Mouse (Mus musculus) myocyte (in vitro differentiated cells): Measurements from ENCODE around the gene Lcn6.

Source experiments
- CEBPB ChIP-seq: IDR thresholded peaks from 2 replicates; pipeline ENCODE4 v1.6.1; 2011; ENCODE audit warnings: mild to moderate bottlenecking, moderate library complexity; ENCODE audit not compliant: poor library complexity, insufficient read depth, severe bottlenecking
- E2F4 ChIP-seq: IDR thresholded peaks from one replicate; pipeline ENCODE4 v1.6.1; 2011; ENCODE audit warnings: mild to moderate bottlenecking, control low read depth, moderate library complexity; ENCODE audit not compliant: insufficient read depth
- MAX ChIP-seq: IDR thresholded peaks from one replicate; pipeline ENCODE4 v1.6.1; 2011; ENCODE audit warnings: low read depth, mild to moderate bottlenecking, control low read depth
- MYOD1 ChIP-seq, 3 experiments: IDR thresholded peaks; one replicate each; pipeline ENCODE4 v1.6.1; 2011; ENCODE audit warnings: control low read depth in 2 of 3, low read depth in 2 of 3, mild to moderate bottlenecking in 2 of 3, moderate library complexity in 1 of 3; ENCODE audit not compliant: insufficient read length in 2 of 3, control insufficient read depth in 1 of 3
- MYOG ChIP-seq, 3 experiments: IDR thresholded peaks; one replicate each; pipeline ENCODE4 v1.6.1; 2011; ENCODE audit warnings: control low read depth in 2 of 3, low read depth in 2 of 3, mild to moderate bottlenecking in 2 of 3; ENCODE audit not compliant: insufficient read length in 2 of 3, control insufficient read depth in 1 of 3, insufficient read depth in 1 of 3
- POLR2A ChIP-seq: IDR thresholded peaks from one replicate; pipeline ENCODE4 v1.6.1; 2011; ENCODE audit warnings: low read depth, mild to moderate bottlenecking, control low read depth, moderate library complexity; ENCODE audit not compliant: insufficient read length
- POLR2AphosphoS2 ChIP-seq: IDR thresholded peaks from one replicate; pipeline ENCODE4 v1.6.1; 2011; ENCODE audit warnings: low read depth, control low read depth; ENCODE audit not compliant: insufficient read length
- REST ChIP-seq: IDR thresholded peaks from one replicate; pipeline ENCODE4 v1.6.1; 2011; ENCODE audit warnings: mild to moderate bottlenecking, control low read depth, moderate library complexity; ENCODE audit not compliant: insufficient read depth, insufficient read length
- SRF ChIP-seq: IDR thresholded peaks from one replicate; pipeline ENCODE4 v1.6.1; 2011; ENCODE audit warnings: low read depth; ENCODE audit not compliant: control insufficient read depth, insufficient read length
- TCF12 ChIP-seq: IDR thresholded peaks from one replicate; pipeline ENCODE4 v1.6.1; 2011; ENCODE audit warnings: mild to moderate bottlenecking, control low read depth; ENCODE audit not compliant: poor library complexity, insufficient read depth, severe bottlenecking
- TCF3 ChIP-seq: IDR thresholded peaks from one replicate; pipeline ENCODE4 v1.6.1; 2011; ENCODE audit warnings: low read depth, control low read depth; ENCODE audit not compliant: insufficient read length
- USF1 ChIP-seq: IDR thresholded peaks from one replicate; pipeline ENCODE4 v1.6.1; 2011; ENCODE audit warnings: low read depth, mild to moderate bottlenecking, control low read depth, moderate library complexity

DNA sequence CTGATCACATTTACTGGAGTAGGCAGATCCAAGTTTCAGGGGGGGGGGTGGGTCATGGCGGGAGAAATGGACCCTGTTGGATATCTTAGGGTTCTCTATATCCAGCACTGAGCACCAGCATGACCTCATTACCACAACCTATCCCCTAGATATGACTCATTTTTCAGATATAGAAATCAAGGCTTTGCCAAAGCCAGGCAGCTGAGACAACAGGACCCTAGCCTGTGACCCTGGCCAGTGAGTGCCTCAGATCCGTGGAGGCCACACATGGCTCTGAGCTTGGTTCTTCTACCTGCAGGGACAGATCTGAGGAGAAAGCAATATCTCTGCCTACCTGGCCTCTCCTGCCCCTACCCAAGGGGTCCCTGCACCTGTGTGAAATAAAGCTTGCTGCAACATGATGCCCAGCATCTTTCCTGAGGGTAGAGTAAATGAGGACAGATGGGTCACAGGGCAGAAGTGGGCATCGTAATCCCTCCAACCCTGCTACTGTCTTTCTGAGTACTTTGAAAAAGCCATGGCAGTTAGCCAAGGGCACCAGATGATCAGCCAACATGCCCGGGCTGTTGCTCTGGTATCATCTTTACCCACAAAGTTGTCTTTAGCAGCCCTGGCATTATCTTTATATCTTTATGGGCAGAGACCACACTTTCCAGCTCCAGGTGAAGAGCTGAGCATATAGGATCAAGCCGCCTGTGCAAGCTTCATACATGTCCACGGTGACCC lies 15.2 kb upstream of the Lcn6 start:
- TF ChIP-seq TCF12: no peak
- no peak for TF ChIP-seq POLR2A
- no peak for TF ChIP-seq MAX
- no peak for TF ChIP-seq CEBPB
- TF ChIP-seq MYOG (IDR thresholded peaks at IDR 0.05; ENCODE audit: control insufficient read depth in 1 of 3, insufficient read depth in 1 of 3, insufficient read length in 2 of 3, low read depth in 2 of 3): peak; percentile 14 to 69 (median 19)
- no peak for TF ChIP-seq E2F4
- TF ChIP-seq SRF: no peak
- TF ChIP-seq USF1: no peak
- no peak for TF ChIP-seq POLR2AphosphoS2
- no peak for TF ChIP-seq REST
- TF ChIP-seq TCF3: no peak
- TF ChIP-seq MYOD1 (IDR thresholded peaks at IDR 0.05; ENCODE audit: control insufficient read depth in 1 of 3, insufficient read length in 2 of 3, low read depth in 2 of 3): peak; percentile 1 to 86 (median 66)
